Mouse (Mus musculus) heart, adult 2 months (tissue): Measurements from ENCODE around the gene Gm20388.

ENCODE experiments used
- CTCF ChIP-seq: fragments of 200-600 bp; IDR thresholded peaks from 2 replicates; pipeline ENCODE4 v1.8.1; 2022; ENCODE audit warnings: antibody characterized with exemption, mild to moderate bottlenecking, moderate library complexity
- POLR2A ChIP-seq: fragments of 200-500 bp; IDR thresholded peaks from 2 replicates; pipeline ENCODE4 v1.6.1; 2011; ENCODE audit warnings: mild to moderate bottlenecking, low read depth, low read length, control low read depth; ENCODE audit not compliant: insufficient read depth

GRCm38 (mm10) chr8:124272792-124273191 lies 4362.2 kb downstream of the Gm20388 start:
- TF ChIP-seq POLR2A (no peak), CTCF (no peak)
